Mouse (Mus musculus) left cerebral cortex, postnatal 4 days (tissue): ENCODE data around the gene Slc22a28. TPM values are rescaled to one million over a fixed set of nuclear protein-coding genes. Genes with fewer than 3 reads are reported as not detected.
"Not testable (repeated sequence)": the region's sequence is repeated elsewhere in the genome, so short reads cannot be mapped to it uniquely, and the experiment has no call there.

ENCODE experiments used
- DNase-seq: peaks from one replicate; pipeline ENCODE4 v3.0.0-alpha.2; 2022
- intact Hi-C: fragments of 180-260 bp; cut with DNase I; formaldehyde crosslinking; loops from one replicate; pipeline ENCODE4 v1.15.1; 2025
- total RNA-seq, 2 experiments: library from RNA; stranded (reverse); gene quantifications; 2 replicates each; pipeline ENCODE4 v1.2.3; 2021

Gene Slc22a28
- not detected for total RNA-seq

- DNase-seq, intact Hi-C loops: not testable (repeated sequence)
These were observed at the start of gene Slc22a28 for GRCm38 (mm10) chr19:8131881-8132280. Gene Slc22a28, minus strand, starts transcription at chr19:8131982.

- no peak for DNase-seq
- intact Hi-C loops, result no loop called here
These were observed 17.2 kb upstream of the Slc22a28 start for GRCm38 (mm10) chr19:8148787-8149523.

- intact Hi-C loops, DNase-seq: not testable (repeated sequence)
These were observed 10.9 kb upstream of the Slc22a28 start for GRCm38 (mm10) chr19:8142716-8143115.

- DNase-seq, intact Hi-C loops: not testable (repeated sequence)
These were observed 2.5 kb upstream of the Slc22a28 start for GRCm38 (mm10) chr19:8134127-8134841.

- intact Hi-C loops, result no loop called here
- no peak for DNase-seq
These were observed 111.9 kb downstream of the Slc22a28 start for GRCm38 (mm10) chr19:8019904-8020349.

- intact Hi-C loops, DNase-seq: not testable (repeated sequence)
These were observed 112.4 kb downstream of the Slc22a28 start for GRCm38 (mm10) chr19:8019329-8019851.

- DNase-seq, intact Hi-C loops: not testable (repeated sequence)
These were observed 113.2 kb downstream of the Slc22a28 start for GRCm38 (mm10) chr19:8018535-8018934.

Other genes starting within 250 kb of the Slc22a28 start
- gene Slc22a27, start 166.0 kb downstream of the Slc22a28 start, total RNA-seq, result not detected
- not detected for gene Slc22a29, start 86.9 kb upstream of the Slc22a28 start, total RNA-seq